Mouse (Mus musculus) forebrain, embryonic 14.5 days (tissue): ENCODE results near the gene Zfp658. TPM values are rescaled to one million over a fixed set of nuclear protein-coding genes. Genes with fewer than 3 reads are reported as not detected.

Experiments
- ATAC-seq: fragments of 200-750 bp; cut with Nextera tagmentation; 2 replicates; pipeline ENCODE4 v1.8.0; 2017; ENCODE audit warnings: mild to moderate bottlenecking, moderate library complexity
- DNase-seq: peaks from one replicate; pipeline ENCODE4 v3.0.0-alpha.2; 2015; ENCODE audit warnings: low spot score
- H3K27ac ChIP-seq: fragments of 300-500 bp; sonication (generic); 2 replicates; pipeline ENCODE4 v1.5.1; 2014; ENCODE audit warnings: low read depth, mild to moderate bottlenecking, control low read depth, low read length, moderate library complexity
- H3K27me3 ChIP-seq: fragments of 300-500 bp; sonication (generic); replicated peaks from 2 replicates; pipeline ENCODE4 v1.6.1; 2014; ENCODE audit warnings: low read length, control low read depth, mixed read lengths; ENCODE audit not compliant: control insufficient read depth, insufficient read depth
- H3K36me3 ChIP-seq: fragments of 300-500 bp; sonication (generic); 2 replicates; pipeline ENCODE4 v1.6.1; 2014; ENCODE audit warnings: low read length, control low read depth; ENCODE audit not compliant: control insufficient read depth, insufficient read depth
- H3K4me1 ChIP-seq: fragments of 300-500 bp; sonication (generic); 2 replicates; pipeline ENCODE4 v1.6.1; 2014; ENCODE audit warnings: antibody characterized with exemption, low read length, control low read depth; ENCODE audit not compliant: control insufficient read depth, insufficient read depth
- H3K4me2 ChIP-seq: fragments of 300-500 bp; sonication (generic); 2 replicates; pipeline ENCODE4 v1.6.1; 2014; ENCODE audit warnings: mild to moderate bottlenecking, control low read depth, low read length
- H3K4me3 ChIP-seq: fragments of 300-500 bp; sonication (generic); 2 replicates; pipeline ENCODE4 v1.5.1; 2014; ENCODE audit warnings: low read depth, low read length, control low read depth
- H3K9ac ChIP-seq: fragments of 300-500 bp; sonication (generic); 2 replicates; pipeline ENCODE4 v1.6.1; 2014; ENCODE audit warnings: mild to moderate bottlenecking, low read length, control low read depth, moderate library complexity
- H3K9me3 ChIP-seq: fragments of 300-500 bp; sonication (generic); replicated peaks from 2 replicates; pipeline ENCODE4 v1.6.1; 2016; ENCODE audit warnings: low read length, control low read depth, mixed read lengths; ENCODE audit not compliant: control insufficient read depth
- WGBS: fragments of 180-500 bp; shearing (Covaris S2); extraction: QIAGEN DNeasy Blood & Tissue Kit; methylation state at CpG from one replicate; pipeline ENCODE4 v1.1.7; 2014; 5-methylcytosine and 5-hydroxymethylcytosine counted together
- polyA plus RNA-seq: library from polyadenylated mRNA; unstranded; fragments of >200 nt; fragmentation: Nextera tagmentation; extraction: Ambion mirVana; gene quantifications from 2 replicates; pipeline ENCODE4 v1.2.1, GENCODE M21; 2014

The Zfp658 gene
- 7.6 and 9.0 TPM in 2 replicates for polyA plus RNA-seq

- DNase-seq (peak; percentile 98), ATAC-seq (peak; percentile 94)
- H3K36me3 ChIP-seq, result peaks cover 18% of the 10 kb centered on the region
- H3K27ac ChIP-seq, result peak within 1 kb of the TSS; percentile 87
- H3K4me3 ChIP-seq, result peak within 1 kb of the TSS; percentile 79
- H3K27me3 ChIP-seq, result no peaks in the 10 kb centered on the region
- no peaks in the 10 kb centered on the region for H3K9me3 ChIP-seq
- H3K4me1 ChIP-seq, result peaks cover 10% of the 10 kb centered on the region
- H3K4me2 ChIP-seq, result peak within 1 kb of the TSS; percentile 76
- under 1% methylated on average over 27 of the region's 27 CpGs for WGBS
- H3K9ac ChIP-seq, result peak within 1 kb of the TSS; percentile 78
Observed at GRCm38 (mm10) chr7:43562006-43562633, at the start of gene Zfp658. TSS of gene Zfp658 (plus strand) at chr7:43562256.

- DNase-seq, result no peak
- ATAC-seq, result no peak
- 83% methylated on average over 4 of the region's 4 CpGs for WGBS
- H3K36me3 ChIP-seq, result no peaks in the 10 kb centered on the region
- H3K4me2 ChIP-seq, result no peak overlapping the region
- H3K4me1 ChIP-seq, result no peaks in the 10 kb centered on the region
- H3K27ac ChIP-seq, result no peak overlapping the region
- no peaks in the 10 kb centered on the region for H3K27me3 ChIP-seq
- no peak overlapping the region for H3K9ac ChIP-seq
- H3K4me3 ChIP-seq, result no peak overlapping the region
- no peaks in the 10 kb centered on the region for H3K9me3 ChIP-seq
Observed at GRCm38 (mm10) chr7:43512519-43512918, 49.5 kb upstream of the Zfp658 start.

- Histone ChIP-seq H3K27me3 (no peaks in the 10 kb centered on the region), H3K27ac (no peak overlapping the region), H3K9ac (no peak overlapping the region), H3K4me1 (no peaks in the 10 kb centered on the region), H3K9me3 (no peaks in the 10 kb centered on the region), H3K4me3 (no peak overlapping the region), H3K4me2 (no peak overlapping the region), H3K36me3 (no peaks in the 10 kb centered on the region)
- DNase-seq (no peak), ATAC-seq (no peak)
- WGBS, result 76% methylated on average over 5 of the region's 5 CpGs
Observed at GRCm38 (mm10) chr7:43515076-43515475, 47.0 kb upstream of the Zfp658 start.

GRCm38 (mm10) chr7:43518341-43518740 is 43.7 kb upstream of the Zfp658 start:
- WGBS, result 83% methylated on average over 15 of the region's 15 CpGs
- H3K4me2 ChIP-seq, result no peak overlapping the region
- DNase-seq (no peak), ATAC-seq (no peak)
- H3K36me3 ChIP-seq, result no peaks in the 10 kb centered on the region
- no peak overlapping the region for H3K9ac ChIP-seq
- no peaks in the 10 kb centered on the region for H3K4me1 ChIP-seq
- no peaks in the 10 kb centered on the region for H3K27me3 ChIP-seq
- H3K4me3 ChIP-seq, result no peak overlapping the region
- H3K9me3 ChIP-seq, result no peaks in the 10 kb centered on the region
- H3K27ac ChIP-seq, result no peak overlapping the region

- H3K36me3 ChIP-seq, result no peaks in the 10 kb centered on the region
Observed at GRCm38 (mm10) chr7:43522776-43523175, 39.3 kb upstream of the Zfp658 start.

GRCm38 (mm10) chr7:43525313-43525712 is 36.7 kb upstream of the Zfp658 start:
- WGBS, result 59% methylated on average over 3 of the region's 3 CpGs
- H3K4me1 ChIP-seq, result no peaks in the 10 kb centered on the region
- H3K4me2 ChIP-seq, result no peak overlapping the region
- DNase-seq (no peak), ATAC-seq (no peak)
- no peaks in the 10 kb centered on the region for H3K27me3 ChIP-seq
- H3K27ac ChIP-seq, result no peak overlapping the region
- H3K4me3 ChIP-seq, result no peak overlapping the region
- no peaks in the 10 kb centered on the region for H3K36me3 ChIP-seq
- H3K9me3 ChIP-seq, result no peaks in the 10 kb centered on the region
- no peak overlapping the region for H3K9ac ChIP-seq

More at GRCm38 (mm10) chr7:43522776-43523175, 39.3 kb upstream of the Zfp658 start:
- no peak overlapping the region for H3K4me2 ChIP-seq
- no peak for ATAC-seq
- WGBS, result 89% methylated on average over 2 of the region's 2 CpGs
- no peak for DNase-seq
- H3K27me3 ChIP-seq, result no peaks in the 10 kb centered on the region
- H3K9me3 ChIP-seq, result no peaks in the 10 kb centered on the region
- H3K27ac ChIP-seq, result no peak overlapping the region
- no peak overlapping the region for H3K9ac ChIP-seq
- H3K4me1 ChIP-seq, result no peaks in the 10 kb centered on the region
- H3K4me3 ChIP-seq, result no peak overlapping the region

- Histone ChIP-seq H3K36me3 (no peaks in the 10 kb centered on the region), H3K27me3 (no peaks in the 10 kb centered on the region), H3K9ac (no peak overlapping the region), H3K4me1 (no peaks in the 10 kb centered on the region), H3K27ac (no peak overlapping the region), H3K4me3 (no peak overlapping the region), H3K9me3 (no peaks in the 10 kb centered on the region), H3K4me2 (no peak overlapping the region)
- WGBS, result 73% methylated on average over 8 of the region's 8 CpGs
- DNase-seq (no peak), ATAC-seq (no peak)
Observed at GRCm38 (mm10) chr7:43530216-43530785, 31.8 kb upstream of the Zfp658 start.

- Histone ChIP-seq H3K27me3 (no peaks in the 10 kb centered on the region), H3K27ac (no peak overlapping the region), H3K4me2 (no peak overlapping the region), H3K4me3 (no peak overlapping the region), H3K9me3 (no peaks in the 10 kb centered on the region), H3K4me1 (no peaks in the 10 kb centered on the region), H3K9ac (no peak overlapping the region), H3K36me3 (no peaks in the 10 kb centered on the region)
- no peak for DNase-seq
- ATAC-seq, result no peak
- WGBS, result 89% methylated on average over 9 of the region's 9 CpGs
Observed at GRCm38 (mm10) chr7:43532936-43533505, 29.0 kb upstream of the Zfp658 start.

GRCm38 (mm10) chr7:43538524-43538923 is 23.5 kb upstream of the Zfp658 start:
- no peak overlapping the region for H3K4me2 ChIP-seq
- no peaks in the 10 kb centered on the region for H3K4me1 ChIP-seq
- H3K36me3 ChIP-seq, result no peaks in the 10 kb centered on the region
- no peak overlapping the region for H3K27ac ChIP-seq
- H3K9me3 ChIP-seq, result no peaks in the 10 kb centered on the region
- DNase-seq, result no peak
- WGBS, result 72% methylated on average over 4 of the region's 4 CpGs
- H3K9ac ChIP-seq, result no peak overlapping the region
- no peak overlapping the region for H3K4me3 ChIP-seq
- no peak for ATAC-seq
- H3K27me3 ChIP-seq, result no peaks in the 10 kb centered on the region
